Mouse (Mus musculus) telencephalon, adult 2 months (tissue): Measurements from ENCODE around the gene Zfp81.
"Not testable (repeated sequence)": the region's sequence is repeated elsewhere in the genome, so short reads cannot be mapped to it uniquely, and the experiment has no call there.

Source experiments
- DNase-seq: peaks from one replicate; pipeline ENCODE4 v3.0.0-alpha.2; 2011; ENCODE audit warnings: low read depth, low spot score

Zfp81 gene

DNA sequence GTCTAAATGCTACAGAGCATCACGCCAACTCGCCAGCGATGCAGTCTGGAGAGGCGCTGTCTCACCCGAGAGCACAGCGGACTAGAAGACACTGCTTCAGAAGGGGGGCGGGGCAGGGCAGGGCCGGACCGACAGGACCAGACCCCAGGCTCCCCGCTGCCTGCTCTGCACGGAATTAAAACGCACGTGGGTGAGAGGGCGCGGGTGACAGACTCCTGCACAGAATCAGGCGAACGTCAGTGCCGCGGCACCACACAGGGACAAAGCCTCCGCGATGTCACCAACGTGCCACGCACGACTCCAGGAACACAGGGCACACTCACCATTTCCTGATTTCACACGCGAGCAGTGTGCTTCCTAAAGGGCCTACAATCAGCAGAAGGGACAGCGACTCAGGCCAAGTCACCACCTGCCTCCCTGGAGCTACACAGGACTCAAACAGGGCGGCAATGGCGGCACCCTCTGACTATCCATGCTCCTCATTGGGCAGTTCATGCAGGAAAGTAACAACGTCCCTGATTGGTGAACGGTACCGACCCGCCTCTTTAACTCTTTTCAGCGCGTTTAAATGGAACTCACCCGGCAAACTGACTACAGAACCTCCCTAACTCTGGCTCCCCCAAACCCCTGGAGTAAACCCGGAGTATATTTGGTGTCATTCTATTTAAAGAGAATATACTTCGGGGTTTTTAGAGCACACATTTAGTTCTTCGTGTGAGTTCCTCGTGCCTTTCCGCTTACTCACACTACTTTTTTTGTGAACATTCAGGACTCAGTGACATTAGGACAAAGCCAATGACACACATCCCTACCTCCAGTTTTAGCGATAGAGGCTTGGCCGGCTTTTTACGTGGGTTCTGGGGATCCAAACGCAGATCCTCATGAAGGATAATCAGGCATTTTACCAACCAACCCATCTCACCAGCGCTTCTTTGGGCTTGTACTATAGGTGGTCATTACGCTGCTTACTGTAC lies at the start of gene Zfp81:
Gene Zfp81 (minus strand): TSS at position 468 of the 974 bp plus-strand sequence.
- peak; percentile 87 for DNase-seq

DNA sequence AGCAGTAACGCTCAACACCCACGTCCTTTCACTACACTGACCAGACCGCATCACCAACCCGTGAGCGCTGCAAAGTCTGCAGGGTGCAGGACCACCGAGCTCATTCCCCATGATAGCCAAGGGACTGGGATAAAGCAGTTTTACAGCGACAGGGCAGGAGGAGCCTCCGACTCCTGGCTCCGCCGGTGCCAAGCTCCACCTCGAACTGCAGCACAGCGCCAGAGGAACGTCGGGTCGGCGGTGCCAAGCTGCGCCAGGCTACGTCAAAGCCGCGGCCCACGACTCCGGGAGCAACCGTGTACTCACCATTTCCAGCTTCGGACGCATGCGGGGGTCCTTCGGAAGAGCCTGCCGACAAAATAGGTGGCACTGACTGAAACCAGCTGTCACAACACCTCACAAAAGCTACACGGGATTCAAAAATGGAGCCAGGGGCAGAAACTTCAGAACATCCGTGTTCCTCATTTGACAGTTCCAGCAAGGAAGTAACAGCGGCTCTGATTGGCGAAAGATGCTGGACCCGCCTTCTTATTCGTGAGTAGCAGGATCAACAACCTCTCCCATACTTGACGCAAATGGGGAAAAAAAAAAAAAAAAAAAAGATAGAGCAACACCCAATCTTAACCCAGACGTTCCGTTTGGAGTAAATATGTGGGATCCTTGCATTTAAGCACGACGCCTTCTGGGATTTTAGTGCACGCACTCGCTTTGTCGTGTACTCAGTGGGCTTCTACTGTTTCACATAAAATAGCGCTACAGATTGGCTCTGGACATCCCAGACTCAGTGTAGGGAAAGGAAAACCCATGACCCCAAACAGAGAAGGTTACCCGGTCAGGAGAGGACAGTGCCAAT lies 35.7 kb upstream of the Zfp81 start, which contains the start of gene Zfp101:
Gene Zfp101 (minus strand): TSS at position 460 of the 853 bp plus-strand sequence.
- DNase-seq = peak; percentile 97

DNA sequence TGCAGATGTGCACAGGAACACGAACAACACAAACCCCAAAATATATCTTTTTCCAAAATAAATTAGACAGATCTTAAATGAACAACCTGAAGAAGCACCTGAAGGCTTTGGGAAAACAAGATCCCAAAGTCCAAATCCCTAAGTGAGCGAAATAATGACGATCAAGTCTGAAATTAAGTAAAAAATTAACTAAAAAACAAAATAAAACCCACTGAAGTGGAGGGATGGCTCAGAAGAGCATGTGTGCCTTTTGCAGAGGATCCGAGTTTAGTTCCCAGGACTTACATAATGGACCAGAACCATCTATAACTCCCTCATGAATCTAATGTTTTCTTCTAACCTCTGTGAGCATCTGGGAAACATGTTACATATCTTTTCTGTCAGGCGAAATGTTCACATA lies 33.6 kb upstream of the Zfp81 start:
- DNase-seq = no peak

DNA sequence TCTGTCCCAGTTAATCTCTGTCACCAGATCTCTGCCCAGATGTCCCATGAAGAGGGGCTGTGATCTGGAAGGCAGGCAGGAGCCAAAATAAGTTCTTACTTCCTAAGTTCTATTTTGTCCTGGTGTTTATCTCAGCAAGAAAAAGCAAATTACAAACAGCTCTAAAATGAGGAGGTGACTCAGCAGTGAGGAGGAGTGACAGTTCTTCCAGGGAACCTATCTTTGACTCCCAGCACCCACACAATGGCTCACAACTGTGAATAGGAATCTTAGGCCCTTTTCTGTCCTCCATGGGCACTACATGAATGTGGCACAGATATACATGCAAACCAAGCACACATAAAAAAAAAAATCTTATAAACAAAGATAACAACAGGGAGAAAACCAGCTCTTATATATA lies 27.0 kb upstream of the Zfp81 start:
- DNase-seq = peak; percentile 32

DNA sequence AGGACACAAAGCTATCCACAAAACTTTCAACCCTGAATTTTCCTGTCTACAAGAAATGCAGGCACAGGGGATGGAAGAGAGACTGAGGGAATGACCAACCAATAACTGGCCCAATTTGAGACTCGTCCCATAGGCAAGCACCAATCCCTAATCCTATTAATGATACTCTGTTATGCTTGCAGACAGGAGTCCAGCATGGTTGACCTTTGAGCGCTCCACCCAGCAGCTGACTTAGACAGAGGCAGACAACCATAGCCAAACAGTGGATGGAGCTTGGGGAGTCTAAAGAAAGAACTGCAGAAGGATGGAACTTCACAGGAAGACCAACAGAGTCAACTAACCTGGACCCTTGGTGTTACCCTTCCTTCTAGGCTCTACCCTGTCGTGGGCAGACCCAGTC lies 14.1 kb upstream of the Zfp81 start:
- no peak for DNase-seq

DNA sequence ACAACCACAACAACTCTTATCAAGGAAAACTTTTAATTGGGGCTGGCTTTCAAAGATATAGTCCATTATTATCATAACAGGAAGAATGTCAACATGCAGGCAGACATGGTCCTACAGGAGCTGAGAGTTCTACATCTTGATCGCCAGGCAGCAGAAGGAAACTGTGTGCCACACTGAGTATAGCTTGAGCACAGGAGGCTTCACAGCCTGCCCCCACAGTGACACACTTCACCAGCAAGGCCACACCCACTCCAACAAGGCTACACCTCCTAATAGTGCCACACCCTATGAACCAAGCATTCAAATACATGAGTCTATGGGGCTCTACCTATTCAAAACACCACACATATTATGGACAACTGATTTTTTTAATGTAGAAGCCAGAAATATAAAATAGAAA lies 5.7 kb downstream of the Zfp81 start:
- no peak for DNase-seq

DNA sequence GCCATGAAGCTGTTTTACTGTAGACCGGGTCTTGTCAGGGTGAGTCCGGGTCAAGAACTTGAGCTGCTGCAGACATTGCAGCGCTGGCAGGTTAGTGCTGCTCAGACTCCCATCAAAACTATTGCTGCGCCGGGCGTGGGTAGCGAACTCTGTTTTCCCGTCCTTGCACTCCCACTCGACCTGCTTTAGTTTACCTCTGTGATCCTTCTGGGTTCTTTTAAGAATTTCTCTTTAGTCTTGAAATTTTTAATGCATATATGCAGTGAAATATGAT lies 68.9 kb downstream of the Zfp81 start:
- DNase-seq = not testable (repeated sequence)

DNA sequence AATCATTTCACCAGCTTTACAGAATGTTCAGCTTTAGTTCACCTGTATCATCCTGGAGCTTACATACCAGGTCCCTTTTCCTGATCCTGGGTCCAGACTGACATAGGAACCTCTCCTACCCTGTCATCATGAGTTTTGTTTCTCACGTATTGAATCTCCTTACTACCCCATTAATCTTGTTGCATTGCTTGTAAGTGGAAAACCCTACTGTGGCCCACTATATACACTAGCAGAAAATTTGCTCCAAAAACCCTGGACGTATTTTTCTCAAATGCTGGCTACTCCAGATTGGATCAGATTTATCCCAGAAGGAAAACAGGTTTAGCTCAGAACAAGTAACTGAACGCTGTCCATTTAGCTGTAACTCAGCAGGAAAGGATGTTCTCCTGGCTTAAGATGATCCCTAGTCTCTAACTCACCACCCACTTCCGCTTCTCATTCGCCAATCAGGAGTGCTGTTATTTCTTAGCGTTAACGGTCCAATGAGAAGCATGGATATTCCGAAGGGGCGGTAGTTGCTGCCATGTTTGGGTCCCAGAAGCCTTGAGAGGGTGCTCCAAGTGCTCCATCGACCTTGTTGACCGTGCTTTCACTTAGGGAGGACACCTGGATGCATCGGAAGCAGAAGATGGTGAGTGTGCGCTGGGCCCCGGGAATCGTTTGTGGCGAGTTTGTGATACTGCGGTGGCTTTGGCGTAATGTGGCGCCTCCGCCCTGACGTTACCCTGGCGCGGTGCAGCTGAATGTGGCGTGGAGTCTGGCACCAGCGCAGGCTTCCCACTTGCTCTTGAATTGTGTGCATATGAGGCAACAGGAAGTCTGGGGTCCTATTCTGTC lies 69.4 kb downstream of the Zfp81 start, which contains the start of gene Zfp955b:
Gene Zfp955b (plus strand): TSS at position 506 of the 837 bp plus-strand sequence.
- not testable (repeated sequence) for DNase-seq
